Mouse (Mus musculus) layer of hippocampus, adult 8-10 months (tissue): ENCODE measurements around the gene Ddi2. TPM values are rescaled to one million over a fixed set of nuclear protein-coding genes. Genes with fewer than 3 reads are reported as not detected.
A peak's percentile ranks its signal among the peaks of the same experiment; 100 is the strongest.

Experiments
- DNase-seq, 2 experiments: peaks; one replicate each; pipeline ENCODE4 v3.0.0; 2022; ENCODE audit warnings: low spot score in 2 of 2
- total RNA-seq, 4 experiments: library from RNA; stranded (reverse); gene quantifications; 2 replicates each; pipeline ENCODE4 v1.2.4; 2022

The Ddi2 gene
- total RNA-seq, 4 experiments from 2014 or later: 43.0 to 50.3 (median 46.2) TPM

- DNase-seq: no peak
These were observed 18.6 kb downstream of the Ddi2 start for GRCm38 (mm10) chr4:141704625-141705024.

DNA sequence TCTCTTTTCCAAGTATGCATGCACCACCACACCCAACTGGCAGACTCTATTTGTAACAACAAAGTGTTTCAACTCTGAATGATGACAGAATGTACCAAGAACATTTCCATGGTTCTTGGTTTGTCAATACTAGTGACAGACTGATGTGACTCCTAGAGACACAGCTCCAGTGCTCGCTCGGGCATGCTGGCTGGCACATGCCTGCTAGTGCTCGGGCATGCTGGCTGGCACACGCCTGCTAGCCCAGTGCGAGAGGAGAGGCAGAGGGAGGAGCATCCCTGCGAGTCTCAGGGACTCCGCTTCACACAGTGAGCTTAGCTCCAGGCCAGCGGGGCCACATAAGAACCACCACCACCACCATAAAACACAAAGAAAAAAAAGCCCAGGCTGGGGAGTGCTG lies 28.5 kb downstream of the Ddi2 start:
- DNase-seq: no peak

DNA sequence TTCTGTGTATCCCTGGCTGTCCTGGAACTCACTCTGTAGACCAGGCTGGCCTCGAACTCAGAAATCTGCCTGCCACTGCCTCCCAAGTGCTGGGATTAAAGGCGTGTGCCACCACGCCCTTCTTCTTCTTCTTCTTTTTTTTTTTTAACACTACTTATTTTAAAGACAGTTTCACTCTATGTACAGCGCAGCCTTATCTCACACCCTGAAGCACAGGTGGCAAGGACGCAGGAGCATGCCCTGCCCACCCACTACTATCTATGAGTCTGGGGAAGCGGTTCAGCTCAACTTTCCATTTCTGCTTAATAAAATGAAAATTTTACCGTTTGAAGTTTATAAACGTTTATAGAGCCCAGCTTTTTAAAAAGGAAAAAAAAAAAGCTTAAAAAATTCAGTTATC lies 34.7 kb downstream of the Ddi2 start:
- DNase-seq: no peak

- peak in 1 of 2 experiments; percentile 19 for DNase-seq
These were observed 36.7 kb downstream of the Ddi2 start for GRCm38 (mm10) chr4:141686525-141686924.

- DNase-seq: no peak
These were observed 37.1 kb downstream of the Ddi2 start for GRCm38 (mm10) chr4:141686093-141686492.

DNA sequence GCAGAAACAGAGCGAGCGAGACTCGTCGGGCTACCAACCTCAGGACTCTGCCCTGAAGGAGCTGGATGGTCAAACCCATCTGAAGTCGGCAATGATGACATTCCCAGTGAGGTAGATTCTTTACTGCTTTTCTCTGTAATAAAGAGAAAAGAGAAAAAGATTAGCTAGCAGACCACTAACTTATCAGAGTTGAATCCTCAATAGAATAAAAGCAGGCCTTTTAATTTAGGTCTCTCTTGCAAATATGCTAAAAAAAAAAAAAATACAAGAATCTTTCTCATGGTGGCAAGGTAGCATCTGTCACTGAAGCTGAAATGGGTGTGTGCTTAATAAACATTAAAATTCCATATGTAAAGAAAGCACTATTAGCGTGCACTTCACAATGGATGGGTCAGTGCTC lies 37.7 kb downstream of the Ddi2 start, which contains the start of gene Rsc1a1:
Rsc1a1 (minus strand) TSS at position 101 of the 400 bp plus-strand sequence.
- no peak for DNase-seq

DNA sequence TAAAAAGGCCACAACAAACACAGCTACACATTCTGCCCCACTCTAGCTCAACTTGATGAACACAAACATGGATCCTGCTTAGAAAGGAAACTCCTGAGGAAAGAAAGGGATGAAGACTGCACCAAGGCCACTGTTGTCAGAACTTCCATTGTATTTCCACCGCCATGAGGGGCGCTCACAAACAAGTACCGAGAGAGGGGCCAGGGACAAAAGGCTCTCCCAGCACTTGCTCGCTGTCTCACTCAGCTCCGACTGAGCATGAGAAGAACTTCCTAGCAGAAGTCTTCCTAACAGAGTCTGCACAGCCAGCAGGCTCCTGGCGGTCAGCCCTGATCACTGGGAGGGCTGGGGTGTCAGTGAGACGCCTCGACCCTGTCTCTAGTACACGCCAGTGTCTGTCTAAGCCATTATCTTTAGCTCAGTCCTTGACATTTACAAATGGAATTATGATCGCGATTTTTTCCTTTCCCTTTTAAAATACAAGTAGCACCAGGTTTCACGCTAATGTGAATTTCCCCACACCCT lies 40.5 kb downstream of the Ddi2 start:
- DNase-seq: no peak

DNA sequence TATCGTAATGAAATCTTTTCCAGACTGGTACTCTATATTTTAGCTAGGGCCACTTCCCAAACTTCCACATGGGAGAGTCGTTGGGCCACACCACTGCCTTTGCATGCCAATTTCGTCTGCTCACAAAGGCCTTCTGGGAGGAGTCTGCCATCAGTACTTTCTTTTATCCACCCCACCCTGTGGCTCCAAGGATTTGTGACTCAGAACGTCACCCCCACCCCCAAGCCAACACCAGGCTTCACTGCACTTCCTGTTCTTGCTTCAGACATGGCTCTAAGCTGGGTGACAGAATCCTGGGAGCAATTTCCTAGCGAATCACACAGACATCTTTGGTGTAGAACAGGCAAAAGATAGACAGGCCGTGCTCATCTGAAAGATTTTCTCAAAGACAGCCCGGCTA lies 41.5 kb downstream of the Ddi2 start:
- DNase-seq: no peak

- DNase-seq: no peak
These were observed 42.3 kb downstream of the Ddi2 start for GRCm38 (mm10) chr4:141680892-141681291.

DNA sequence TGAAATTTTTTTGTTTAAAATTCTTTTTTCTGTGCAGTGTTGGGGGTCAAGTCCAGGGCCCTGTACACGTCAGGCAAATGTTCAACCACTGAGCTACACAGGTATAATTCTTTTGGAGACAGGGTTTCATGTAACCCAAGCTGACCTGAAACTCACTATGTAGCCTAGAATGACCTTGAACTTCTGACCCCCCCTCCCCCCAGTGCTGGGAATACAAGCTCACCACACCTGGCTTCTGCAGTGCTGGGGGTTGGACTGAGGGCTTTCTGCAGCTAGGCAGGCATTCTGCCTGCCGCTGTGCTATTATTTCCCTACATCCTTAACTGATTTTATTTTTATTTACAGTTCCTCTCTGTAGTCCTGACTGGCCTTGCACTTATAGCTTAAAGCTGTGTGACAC lies 44.2 kb downstream of the Ddi2 start:
- no peak for DNase-seq

DNA sequence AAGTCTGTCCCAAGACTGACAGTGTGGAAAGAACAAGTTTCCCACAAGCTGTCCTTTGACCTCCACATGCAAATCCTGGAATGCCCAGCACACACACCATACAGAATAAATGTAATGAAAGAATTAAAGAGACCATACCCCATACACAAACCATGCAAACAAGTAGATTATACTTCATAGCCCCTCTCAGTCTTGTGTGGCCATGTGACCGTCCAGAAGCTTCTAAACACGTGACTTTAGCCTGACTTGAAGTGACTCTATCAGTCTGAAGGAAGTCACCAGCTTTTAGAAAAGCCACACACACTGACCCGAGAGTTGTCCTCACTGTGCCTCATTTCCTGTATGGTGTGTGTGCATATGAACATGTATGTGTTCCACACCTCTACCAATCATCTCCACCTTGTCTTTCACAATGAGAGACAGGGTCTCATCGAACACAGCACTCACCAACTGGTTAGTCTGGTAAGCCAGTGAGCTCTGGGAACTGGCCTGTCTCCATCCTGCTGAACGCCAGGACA lies 46.7 kb downstream of the Ddi2 start:
- no peak for DNase-seq

DNA sequence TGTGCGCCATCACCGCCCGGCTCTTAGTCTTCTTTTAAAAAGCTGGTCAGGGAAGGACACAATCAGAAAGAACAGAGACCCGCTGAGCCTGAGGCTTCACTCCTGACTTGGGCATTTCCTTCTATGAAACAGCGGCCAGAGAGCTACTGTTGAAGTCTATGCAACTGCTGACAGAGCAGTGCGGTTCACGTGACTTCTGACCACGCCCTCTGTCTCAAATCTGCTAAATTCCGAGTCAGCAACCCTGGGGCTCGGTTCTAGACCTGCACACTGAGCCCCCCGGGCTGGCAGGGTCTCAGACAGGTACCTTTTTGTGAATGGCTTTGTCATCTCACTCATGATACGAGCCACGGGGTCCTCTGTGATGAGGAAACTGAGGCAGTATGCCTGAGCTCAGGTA lies 50.9 kb downstream of the Ddi2 start:
- no peak for DNase-seq

DNA sequence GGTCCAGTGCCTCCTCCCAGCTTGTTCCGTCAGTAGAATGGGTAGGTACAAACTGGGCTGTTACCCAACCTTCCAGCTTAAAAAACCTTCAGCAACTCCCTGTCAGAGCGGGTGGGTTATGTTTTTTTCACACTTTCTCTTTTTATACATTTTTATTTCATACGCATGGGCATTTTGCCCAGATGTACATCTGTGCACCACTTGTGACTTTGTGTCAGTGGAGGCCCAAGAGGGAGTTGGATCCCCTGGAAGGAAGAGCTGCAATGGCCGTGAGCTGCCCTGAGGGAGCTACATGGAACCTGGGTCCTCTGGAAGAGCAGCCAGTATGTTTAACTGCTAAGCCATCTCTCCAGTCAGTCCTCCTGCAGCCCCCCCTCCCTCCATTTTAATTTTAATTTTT lies 51.8 kb downstream of the Ddi2 start:
- no peak for DNase-seq

GRCm38 (mm10) chr4:141669898-141670712 lies 53.1 kb downstream of the Ddi2 start:
- DNase-seq: no peak

GRCm38 (mm10) chr4:141664799-141665198 lies 58.4 kb downstream of the Ddi2 start, which contains the start of gene Plekhm2:
Plekhm2 (minus strand) TSS chr4:141664899.
- DNase-seq: no peak

DNA sequence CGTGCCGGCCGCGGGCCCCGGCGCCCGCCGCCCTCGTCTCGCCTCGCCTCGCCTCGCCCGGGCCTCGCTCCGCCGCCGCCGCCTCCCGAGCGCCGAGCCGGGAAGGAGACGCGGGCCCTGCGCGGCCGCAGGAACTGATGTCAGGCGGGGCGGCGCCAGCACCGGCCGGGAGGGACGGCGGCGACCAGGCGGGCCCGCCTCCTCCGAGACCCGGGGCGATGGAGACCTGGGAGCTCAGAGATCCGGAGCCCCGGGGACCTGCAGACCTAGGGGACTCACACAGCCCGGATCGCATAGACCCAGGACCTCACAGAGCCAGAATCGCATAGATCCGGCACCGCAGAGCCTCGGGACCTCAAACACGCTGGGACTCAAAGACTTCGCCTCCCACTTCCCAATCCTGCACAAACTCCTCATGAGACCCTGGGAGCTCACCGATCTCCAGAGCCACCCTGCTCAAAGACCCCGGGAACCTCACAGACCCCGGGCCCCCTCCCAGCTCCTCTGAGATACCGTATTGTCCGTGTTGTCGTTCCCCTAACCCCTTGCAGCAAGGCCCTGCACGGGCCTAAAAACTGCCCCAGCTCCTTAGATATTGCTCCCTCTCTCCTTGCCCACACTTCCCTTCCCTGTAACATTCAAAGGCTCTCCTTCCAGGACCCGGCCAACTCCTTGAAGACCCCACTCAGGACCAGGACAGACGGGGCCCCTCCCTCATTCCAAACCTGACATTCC lies 59.0 kb downstream of the Ddi2 start:
- DNase-seq: peak in 1 of 2 experiments; percentile 58

- no peak for DNase-seq
These were observed 59.9 kb downstream of the Ddi2 start for GRCm38 (mm10) chr4:141663122-141663931.

- no peak for DNase-seq
These were observed 62.3 kb downstream of the Ddi2 start for GRCm38 (mm10) chr4:141660884-141661283.

DNA sequence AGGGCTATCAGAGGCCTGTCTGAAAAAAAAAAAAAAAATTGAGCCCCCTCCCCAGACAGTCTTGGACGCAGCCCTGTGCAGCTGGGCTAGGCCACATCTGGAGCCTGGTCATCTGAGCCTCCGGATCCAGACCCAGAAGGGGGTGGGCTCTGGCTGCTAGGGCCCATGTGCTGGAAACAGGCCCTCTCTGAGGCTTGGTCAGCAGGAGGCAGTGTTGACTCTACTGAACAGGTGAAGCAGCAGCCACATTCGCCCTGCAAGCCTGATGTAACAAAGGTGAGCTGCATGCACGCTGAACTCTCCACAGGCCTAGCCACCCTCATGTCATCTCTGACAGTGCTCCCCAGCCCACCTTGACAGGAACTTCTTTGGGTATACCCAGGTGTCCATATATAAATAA lies 63.5 kb downstream of the Ddi2 start:
- no peak for DNase-seq

- DNase-seq: no peak
These were observed 64.3 kb downstream of the Ddi2 start for GRCm38 (mm10) chr4:141658846-141659484.

DNA sequence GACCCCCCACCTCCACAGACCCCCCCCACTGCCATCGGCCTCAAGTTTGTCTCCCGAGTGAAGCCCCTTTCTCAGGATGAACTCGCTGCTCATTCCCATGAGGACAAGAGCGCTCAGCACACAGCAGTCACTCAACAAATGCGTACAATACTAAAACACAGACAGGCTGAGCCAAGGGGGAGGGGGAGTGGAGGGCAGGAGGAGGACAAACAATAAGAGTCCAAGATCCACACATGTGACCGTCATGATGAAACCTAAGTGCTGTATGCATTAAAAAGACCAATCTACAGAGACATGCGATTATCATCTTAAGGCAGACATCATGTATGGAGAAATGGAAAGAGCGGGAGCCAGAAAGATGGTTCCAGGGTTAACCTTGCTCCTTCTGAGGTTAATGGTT lies 66.3 kb downstream of the Ddi2 start:
- DNase-seq: no peak
